Comparison of ENCODE assay signal across 8 mouse cellular contexts in the genomic region with DNA sequence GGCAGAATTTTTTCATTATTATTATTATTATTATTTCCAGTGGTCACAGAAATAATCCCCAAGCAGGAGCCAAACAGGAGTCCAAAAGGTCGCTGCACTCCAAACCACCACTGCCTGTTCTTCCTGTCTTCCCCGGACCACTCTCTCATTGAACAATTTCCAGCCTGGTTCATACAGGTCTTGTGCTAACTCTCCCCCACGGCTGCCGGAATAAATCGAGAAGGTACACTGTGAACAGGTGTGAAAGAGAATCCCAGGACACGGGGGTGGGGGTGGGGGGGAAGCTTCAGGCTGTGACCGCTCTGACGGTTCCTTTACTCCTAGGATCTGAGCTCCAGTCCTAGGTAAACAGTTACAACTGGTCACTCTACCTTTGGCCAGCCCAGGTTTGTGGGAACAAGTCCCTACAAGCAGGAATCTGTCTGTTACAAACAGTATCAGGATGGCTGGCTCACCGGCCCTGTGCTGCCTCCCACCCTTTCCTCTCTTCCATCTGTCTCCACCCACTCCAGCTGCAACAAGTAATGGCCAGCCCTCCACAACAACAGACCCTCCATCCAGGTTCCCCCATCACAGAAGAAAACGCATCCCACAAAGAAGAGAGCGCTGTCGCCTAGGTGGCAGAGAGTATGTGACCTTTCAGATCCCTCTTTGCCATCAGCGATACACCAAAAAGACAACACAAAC.
DNase-seq lines count a peak whose midpoint lies in the region; ATAC-seq and TF ChIP-seq lines count a peak whose summit lies in the region.

No protein-coding gene starts in this region.

- no peak for DNase-seq in heart, postnatal 14 days
- DNase-seq in midbrain, embryonic 11.5 days (ENCODE audit: low spot score, missing footprints) = no peak
- no peak for DNase-seq in ovary, postnatal 10 days (ENCODE audit: low spot score)
- no peak for DNase-seq in lung, postnatal 10 days
- DNase-seq in spleen, postnatal 10 days (ENCODE audit: low spot score in 2 of 2) = no peak

- H3K9ac ChIP-seq in heart, embryonic 12.5 days = 0 out of 2 replicates have a peak overlapping the region, but pooled peaks have one; percentile 52
- peak overlapping the region; percentile 64 for H3K9ac ChIP-seq in hindbrain, embryonic 13.5 days
- peak overlapping the region; percentile 61 for H3K9ac ChIP-seq in midbrain, embryonic 11.5 days (ENCODE audit: low read length)

- H3K27ac ChIP-seq in heart, embryonic 12.5 days (ENCODE audit: poor library complexity, severe bottlenecking) = peak overlapping the region; percentile 92
- peak overlapping the region; percentile 60 for H3K27ac ChIP-seq in cortical plate, adult 2 months (ENCODE audit: insufficient read depth, low read length)
- H3K27ac ChIP-seq in hindbrain, embryonic 13.5 days = peak overlapping the region; percentile 92
- H3K27ac ChIP-seq in midbrain, embryonic 11.5 days (ENCODE audit: low read depth, low read length) = peak overlapping the region; percentile 97

- TF ChIP-seq CTCF in cortical plate, adult 2 months (IDR thresholded peaks at IDR 0.05; ENCODE audit: extremely low read depth, insufficient read depth, low read length) = no peak

- H3K4me1 ChIP-seq in heart, embryonic 12.5 days (replicated peaks) = peaks cover 81% of the 10 kb centered on the region
- peaks cover 14% of the 10 kb centered on the region for H3K4me1 ChIP-seq in cortical plate, adult 2 months (ENCODE audit: control insufficient read depth, insufficient read depth, low read length)
- H3K4me1 ChIP-seq in hindbrain, embryonic 13.5 days (replicated peaks) = peaks cover 91% of the 10 kb centered on the region
- H3K4me1 ChIP-seq in midbrain, embryonic 11.5 days (ENCODE audit: control insufficient read depth, insufficient read depth, low read length) = peaks cover 78% of the 10 kb centered on the region

- no peak overlapping the region for H3K4me3 ChIP-seq in heart, embryonic 12.5 days
- no peak overlapping the region for H3K4me3 ChIP-seq in cortical plate, adult 2 months (ENCODE audit: insufficient read depth, low read length)
- no peak overlapping the region for H3K4me3 ChIP-seq in hindbrain, embryonic 13.5 days
- no peak overlapping the region for H3K4me3 ChIP-seq in midbrain, embryonic 11.5 days (ENCODE audit: low read depth, low read length)

- ATAC-seq in heart, embryonic 12.5 days (ENCODE audit: insufficient number of reproducible peaks, low FRiP score) = no peak
- ATAC-seq in hindbrain, embryonic 13.5 days (ENCODE audit: low FRiP score) = no peak
- ATAC-seq in midbrain, embryonic 11.5 days (ENCODE audit: low FRiP score) = peak; percentile 10; the same call in 1 of the 2 replicates

- 40% methylated on average over 13 of the region's 13 CpGs for WGBS in heart, embryonic 12.5 days
- 8% methylated on average over 13 of the region's 13 CpGs for WGBS in hindbrain, embryonic 13.5 days
- 13% methylated on average over 13 of the region's 13 CpGs for WGBS in midbrain, embryonic 11.5 days

- H3K27me3 ChIP-seq in heart, embryonic 12.5 days (replicated peaks) = no peaks in the 10 kb centered on the region
- no peaks in the 10 kb centered on the region for H3K27me3 ChIP-seq in hindbrain, embryonic 13.5 days
- no peaks in the 10 kb centered on the region for H3K27me3 ChIP-seq in midbrain, embryonic 11.5 days (ENCODE audit: control insufficient read depth, insufficient read depth, low read length)

- peaks cover 8% of the 10 kb centered on the region; the same call in 1 of the 2 replicates for H3K36me3 ChIP-seq in heart, embryonic 12.5 days
- H3K36me3 ChIP-seq in hindbrain, embryonic 13.5 days = no peaks in the 10 kb centered on the region
- no peaks in the 10 kb centered on the region for H3K36me3 ChIP-seq in midbrain, embryonic 11.5 days (ENCODE audit: control insufficient read depth, insufficient read depth, low read length)

- H3K4me2 ChIP-seq in heart, embryonic 12.5 days = peak overlapping the region; percentile 35
- H3K4me2 ChIP-seq in hindbrain, embryonic 13.5 days = peak overlapping the region; percentile 41
- peak overlapping the region; percentile 39 for H3K4me2 ChIP-seq in midbrain, embryonic 11.5 days

- H3K9me3 ChIP-seq in heart, embryonic 12.5 days (replicated peaks) = no peaks in the 10 kb centered on the region
- H3K9me3 ChIP-seq in hindbrain, embryonic 13.5 days = no peaks in the 10 kb centered on the region
- H3K9me3 ChIP-seq in midbrain, embryonic 11.5 days (ENCODE audit: control insufficient read depth, low read length) = no peaks in the 10 kb centered on the region

- TF ChIP-seq POLR2A in cortical plate, adult 2 months (IDR thresholded peaks at IDR 0.05; ENCODE audit: extremely low read depth, insufficient read depth, low read length) = no peak

- intact Hi-C loops in heart, postnatal 14 days (cut with DNase I) = no loop called here
